Mouse (Mus musculus) forebrain, postnatal 0 days (tissue): Measurements from ENCODE around the gene Prpsap1. TPM values are rescaled to one million over a fixed set of nuclear protein-coding genes. Genes with fewer than 3 reads are reported as not detected.

Experiments used
- ATAC-seq: fragments of 200-750 bp; cut with Nextera tagmentation; 2 replicates; pipeline ENCODE4 v1.8.0; 2017; ENCODE audit warnings: mild to moderate bottlenecking, moderate library complexity
- DNase-seq: peaks from one replicate; pipeline ENCODE4 v3.0.0-alpha.2; 2015
- H3K27ac ChIP-seq: fragments of 300-500 bp; sonication (generic); 2 replicates; pipeline ENCODE4 v1.5.1; 2014; ENCODE audit warnings: low read depth, mild to moderate bottlenecking, antibody characterized with exemption, low read length, moderate library complexity, mixed read lengths
- H3K27me3 ChIP-seq: fragments of 300-500 bp; sonication (generic); 2 replicates; pipeline ENCODE4 v1.6.1; 2014; ENCODE audit warnings: mild to moderate bottlenecking, low read length, mixed read lengths; ENCODE audit not compliant: insufficient read depth
- H3K36me3 ChIP-seq: fragments of 300-500 bp; sonication (generic); 2 replicates; pipeline ENCODE4 v1.6.1; 2014; ENCODE audit warnings: mild to moderate bottlenecking, moderate library complexity; ENCODE audit not compliant: insufficient read depth
- H3K4me1 ChIP-seq: fragments of 300-500 bp; sonication (generic); 2 replicates; pipeline ENCODE4 v1.6.1; 2014; ENCODE audit warnings: antibody characterized with exemption; ENCODE audit not compliant: insufficient read depth
- H3K4me2 ChIP-seq: fragments of 300-500 bp; sonication (generic); 2 replicates; pipeline ENCODE4 v1.6.1; 2014; ENCODE audit warnings: low read depth, mild to moderate bottlenecking, moderate library complexity
- H3K4me3 ChIP-seq: fragments of 300-500 bp; sonication (generic); 2 replicates; pipeline ENCODE4 v1.5.1; 2014; ENCODE audit warnings: low read depth, low read length, mixed read lengths
- H3K9ac ChIP-seq: fragments of 300-500 bp; sonication (generic); 2 replicates; pipeline ENCODE4 v1.6.1; 2014; ENCODE audit warnings: mild to moderate bottlenecking
- H3K9me3 ChIP-seq: fragments of 300-500 bp; sonication (generic); 2 replicates; pipeline ENCODE4 v1.6.1; 2016; ENCODE audit warnings: low read length
- CTCF ChIP-seq: sonication (generic); IDR thresholded peaks from 2 replicates; pipeline ENCODE4 v1.5.1; 2016; ENCODE audit warnings: antibody characterized with exemption, control low read depth, low read depth
- WGBS: fragments of 180-500 bp; shearing (Covaris S2); extraction: QIAGEN DNeasy Blood & Tissue Kit; methylation state at CpG from one replicate; pipeline ENCODE4 v1.1.7; 2014; 5-methylcytosine and 5-hydroxymethylcytosine counted together
- polyA plus RNA-seq: library from polyadenylated mRNA; unstranded; fragments of >200 nt; fragmentation: Nextera tagmentation; extraction: Ambion mirVana; gene quantifications from 2 replicates; pipeline ENCODE4 v1.2.1, GENCODE M21; 2015
- total RNA-seq: library from RNA; depleted of rRNA; stranded (reverse); fragments of >200 nt; gene quantifications from 2 replicates; pipeline ENCODE4 v1.2.3, GENCODE M21; 2014

The Prpsap1 gene
- total and polyA plus RNA-seq, 2 experiments from 2014 or later: 96.0 to 158 TPM

- Histone ChIP-seq H3K4me3 (no peak overlapping the region), H3K4me1 (no peaks in the 10 kb centered on the region), H3K4me2 (no peak overlapping the region), H3K9me3 (no peaks in the 10 kb centered on the region), H3K36me3 (no peaks in the 10 kb centered on the region), H3K27ac (no peak overlapping the region), H3K9ac (no peak overlapping the region), H3K27me3 (no peaks in the 10 kb centered on the region)
- DNase-seq (no peak), ATAC-seq (no peak)
- TF ChIP-seq CTCF: no peak
- 61% methylated on average over 5 of the region's 5 CpGs for WGBS
Observed at GRCm38 (mm10) chr11:116505573-116505972, 11.6 kb upstream of the Prpsap1 start.

DNA sequence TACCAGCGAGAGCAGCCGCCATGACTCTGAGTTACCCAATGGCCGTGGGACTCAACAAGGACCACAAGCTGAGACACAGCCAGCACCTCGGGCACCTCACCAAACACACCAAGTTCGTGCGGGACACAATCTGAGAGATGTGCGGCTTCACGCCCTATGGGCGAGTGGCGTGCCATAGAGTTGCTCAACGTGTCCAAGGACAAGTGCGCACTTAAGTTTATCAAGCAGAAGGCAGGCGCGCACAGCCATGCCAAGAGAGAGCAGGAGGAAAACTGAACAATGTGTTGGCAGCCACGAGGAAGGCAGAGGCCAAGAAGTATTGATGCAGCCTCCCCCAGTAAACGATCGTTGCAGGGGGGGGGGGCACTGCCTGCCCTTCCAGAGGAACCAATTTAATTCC, 10.5 kb upstream of the Prpsap1 start:
- no peaks in the 10 kb centered on the region for H3K4me1 ChIP-seq
- no peaks in the 10 kb centered on the region for H3K9me3 ChIP-seq
- H3K36me3 ChIP-seq: no peaks in the 10 kb centered on the region
- DNase-seq (peak; percentile 27), ATAC-seq (peak; percentile 36; the same call in 1 of the 2 replicates)
- WGBS: 72% methylated on average over 17 of the region's 17 CpGs
- no peak overlapping the region for H3K27ac ChIP-seq
- H3K4me2 ChIP-seq: no peak overlapping the region
- no peaks in the 10 kb centered on the region for H3K27me3 ChIP-seq
- no peak for TF ChIP-seq CTCF
- no peak overlapping the region for H3K4me3 ChIP-seq
- no peak overlapping the region for H3K9ac ChIP-seq

- WGBS: 14% methylated on average over 7 of the region's 7 CpGs
- Histone ChIP-seq H3K4me3 (no peak overlapping the region), H3K4me1 (no peaks in the 10 kb centered on the region), H3K27me3 (no peaks in the 10 kb centered on the region), H3K4me2 (no peak overlapping the region), H3K27ac (peak overlapping the region; percentile 67; the same call in 1 of the 2 replicates), H3K9ac (0 out of 2 replicates have a peak overlapping the region, but pooled peaks have one; percentile 0), H3K36me3 (no peaks in the 10 kb centered on the region), H3K9me3 (no peaks in the 10 kb centered on the region)
- DNase-seq (peak; percentile 78), ATAC-seq (peak; percentile 90)
- peak; percentile 67 for TF ChIP-seq CTCF
Observed at GRCm38 (mm10) chr11:116501005-116501746, 7.2 kb upstream of the Prpsap1 start.

- Histone ChIP-seq H3K27me3 (no peaks in the 10 kb centered on the region), H3K4me1 (no peaks in the 10 kb centered on the region), H3K27ac (no peak overlapping the region), H3K9me3 (no peaks in the 10 kb centered on the region), H3K9ac (no peak overlapping the region), H3K4me2 (peak overlapping the region; percentile 44; the same call in 1 of the 2 replicates), H3K36me3 (no peaks in the 10 kb centered on the region), H3K4me3 (no peak overlapping the region)
- no peak for ATAC-seq
- DNase-seq: no peak
- TF ChIP-seq CTCF: no peak
- WGBS: 45% methylated on average over 6 of the region's 6 CpGs
Observed at GRCm38 (mm10) chr11:116499018-116499417, 5.0 kb upstream of the Prpsap1 start.

DNA sequence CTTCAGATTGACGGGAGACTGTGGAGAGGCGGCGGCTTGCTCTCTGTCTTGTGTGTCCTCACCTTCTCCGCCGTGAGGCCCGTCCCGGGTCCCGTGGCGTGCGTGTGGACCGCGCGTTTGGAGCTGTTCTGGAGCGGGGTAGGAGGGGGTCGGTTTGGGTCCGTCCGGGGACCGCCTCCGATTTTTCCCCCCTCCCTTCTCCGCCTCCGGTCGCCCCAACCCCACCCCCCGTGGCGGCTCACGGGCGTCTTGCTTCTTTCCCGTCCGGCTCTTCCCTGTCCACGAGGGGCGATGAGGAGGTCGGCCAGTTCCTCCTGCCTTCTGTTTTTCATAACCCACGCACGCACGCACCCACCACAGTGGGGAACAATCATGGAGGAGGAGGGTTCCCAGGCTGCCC, 4.6 kb upstream of the Prpsap1 start:
- 30% methylated on average over 32 of the region's 34 CpGs for WGBS
- H3K9ac ChIP-seq: no peak overlapping the region
- no peak overlapping the region for H3K27ac ChIP-seq
- H3K36me3 ChIP-seq: no peaks in the 10 kb centered on the region
- peak overlapping the region; percentile 12; the same call in 1 of the 2 replicates for H3K4me3 ChIP-seq
- peak overlapping the region; percentile 44 for H3K4me2 ChIP-seq
- ATAC-seq: no peak
- no peak for DNase-seq
- no peak for TF ChIP-seq CTCF
- H3K4me1 ChIP-seq: no peaks in the 10 kb centered on the region
- no peaks in the 10 kb centered on the region for H3K9me3 ChIP-seq
- no peaks in the 10 kb centered on the region for H3K27me3 ChIP-seq

DNA sequence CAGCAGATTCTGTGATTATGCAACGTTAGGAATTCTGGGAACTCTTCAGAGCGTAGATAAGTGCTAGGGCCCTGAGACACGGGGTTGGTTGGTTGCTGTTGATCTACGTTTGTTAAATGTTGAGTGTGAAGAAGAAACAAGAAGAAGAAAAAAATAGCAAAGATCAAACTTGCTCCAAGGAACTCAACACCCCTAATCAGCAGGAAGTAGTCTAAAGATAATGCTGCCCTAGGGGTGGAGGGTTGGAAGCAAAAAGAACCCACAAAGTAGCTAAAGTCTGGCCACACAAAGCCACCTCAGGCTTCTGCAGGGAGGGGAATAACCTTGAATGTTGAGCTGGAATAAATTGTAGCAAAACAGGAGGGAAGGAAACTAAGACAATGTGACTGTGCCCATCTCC, 3.3 kb upstream of the Prpsap1 start:
- Histone ChIP-seq H3K27ac (no peak overlapping the region), H3K4me1 (no peaks in the 10 kb centered on the region), H3K27me3 (no peaks in the 10 kb centered on the region), H3K4me2 (no peak overlapping the region), H3K36me3 (no peaks in the 10 kb centered on the region), H3K4me3 (no peak overlapping the region), H3K9ac (no peak overlapping the region), H3K9me3 (no peaks in the 10 kb centered on the region)
- ATAC-seq (no peak), DNase-seq (no peak)
- TF ChIP-seq CTCF: no peak
- WGBS: 89% methylated on average over 4 of the region's 4 CpGs

DNA sequence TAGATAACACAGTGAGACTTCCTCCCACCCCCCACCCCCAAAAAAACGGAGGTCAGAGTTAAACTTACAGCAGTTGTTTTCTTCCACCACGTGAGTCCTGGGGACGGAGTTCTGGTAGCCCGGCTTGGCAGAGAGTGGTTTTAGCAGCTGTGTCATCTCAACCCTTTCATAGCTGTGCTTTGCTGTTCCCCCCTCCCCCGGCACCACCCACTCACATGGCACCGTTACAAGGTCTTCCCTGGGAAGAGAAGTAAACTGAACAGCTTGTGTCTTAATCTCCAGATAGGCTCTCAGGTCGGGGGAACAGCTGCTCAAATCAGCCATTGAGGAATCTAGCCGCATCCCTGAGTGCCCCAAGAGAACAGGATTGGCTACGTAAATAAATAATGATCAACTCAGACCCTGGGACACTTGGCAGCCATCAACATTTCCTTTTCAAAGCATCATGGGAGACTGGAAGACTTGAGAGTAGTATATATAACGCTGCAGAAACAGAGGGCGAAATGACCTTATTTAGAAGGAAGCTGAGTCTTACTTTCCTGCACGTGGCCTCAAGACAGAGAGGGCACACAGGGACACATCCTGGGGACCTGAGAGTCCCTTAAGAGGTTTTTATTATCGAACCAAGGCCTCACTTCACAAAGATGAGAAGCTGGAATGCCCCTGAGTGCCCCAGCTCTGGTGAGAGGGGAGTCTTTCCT, 622 bp upstream of the Prpsap1 start:
- Histone ChIP-seq H3K4me1 (no peaks in the 10 kb centered on the region), H3K9ac (no peak overlapping the region), H3K4me2 (no peak overlapping the region), H3K27me3 (no peaks in the 10 kb centered on the region), H3K27ac (no peak overlapping the region), H3K9me3 (no peaks in the 10 kb centered on the region), H3K36me3 (no peaks in the 10 kb centered on the region), H3K4me3 (no peak overlapping the region)
- ATAC-seq (no peak), DNase-seq (no peak)
- 50% methylated on average over 13 of the region's 13 CpGs for WGBS
- TF ChIP-seq CTCF: no peak
